Mouse (Mus musculus) heart, adult 10 weeks (tissue): Measurements from ENCODE around the gene Cabs1. TPM values are rescaled to one million over a fixed set of nuclear protein-coding genes. Genes with fewer than 3 reads are reported as not detected.

Experiments used
- polyA plus RNA-seq: library from polyadenylated mRNA; stranded (reverse); fragments of 350-450 nt; fragmentation: Illumina TruSeq; extraction: RNeasy Lipid Tissue Mini Kit (QIAGEN cat#74804); gene quantifications from one replicate; pipeline ENCODE4 v1.2.3, GENCODE M21; 2014; ENCODE audit warnings: low read depth, low replicate concordance

The Cabs1 gene
- not detected for polyA plus RNA-seq

GRCm38 (mm10) chr5:87979139-87979538, at the start of gene Cabs1:
Cabs1 (plus strand) TSS chr5:87979439.

DNA sequence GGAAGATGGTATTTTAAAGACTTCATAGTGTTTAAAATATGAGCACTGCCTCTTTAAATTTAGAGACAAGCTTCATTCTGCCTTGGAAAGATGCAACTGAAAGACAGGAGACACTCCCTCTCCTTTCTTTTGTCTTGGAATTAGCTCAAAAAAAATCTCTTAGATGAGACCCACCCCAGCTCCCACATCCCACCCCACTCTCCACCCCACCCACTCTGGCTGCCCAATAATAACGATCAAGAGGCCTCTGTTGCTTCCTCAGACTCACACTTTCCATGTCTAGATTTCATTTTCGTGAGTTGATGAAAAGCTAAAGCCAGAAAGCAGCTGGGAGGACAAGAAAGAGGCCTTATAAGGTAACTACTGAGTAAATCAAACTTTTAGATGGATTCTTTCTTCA, 10.0 kb upstream of the Cabs1 start, which contains the start of the genes 2310003L06Rik and Gm28434:
2310003L06Rik (plus strand) TSS at position 259 of the 400 bp plus-strand sequence.
Gm28434 (plus strand) TSS at position 317 of the 400 bp plus-strand sequence.

DNA sequence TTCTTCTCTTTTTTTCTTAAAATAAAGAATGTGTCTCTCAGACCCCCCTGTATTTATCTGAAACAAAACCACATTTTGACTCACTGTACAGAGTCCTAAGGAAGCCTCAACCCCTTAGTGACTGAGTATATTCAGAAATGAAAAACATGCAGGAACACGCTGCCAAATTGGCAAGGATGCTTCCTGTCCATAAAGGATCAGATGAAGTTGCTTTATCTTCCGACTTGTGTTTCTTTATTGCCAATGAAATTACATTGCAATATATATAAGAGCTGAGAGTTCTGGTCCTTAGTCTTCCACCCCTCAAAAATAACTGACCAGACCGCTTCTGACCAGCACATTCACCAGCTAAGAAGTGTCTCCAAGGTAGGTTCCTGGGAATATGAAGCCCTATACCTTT, 23.0 kb downstream of the Cabs1 start, which contains the start of gene Smr3a:
Smr3a (plus strand) TSS at position 301 of the 400 bp plus-strand sequence.

Other genes with a start within 250 kb of the Cabs1 start
- gene Csn1s2a, start 204.9 kb upstream of the Cabs1 start, polyA plus RNA-seq: not detected
- gene Csn1s2b, start 171.4 kb upstream of the Cabs1 start, polyA plus RNA-seq: not detected
- not detected for gene Prr27, start 153.8 kb upstream of the Cabs1 start, polyA plus RNA-seq
- not detected for gene Odam, start 94.4 kb upstream of the Cabs1 start, polyA plus RNA-seq
- gene Csn3, start 53.9 kb upstream of the Cabs1 start, polyA plus RNA-seq: not detected
- gene 2310003L06Rik, start 10.0 kb upstream of the Cabs1 start, polyA plus RNA-seq: not detected
- not detected for gene Gm28434, start 9.9 kb upstream of the Cabs1 start, polyA plus RNA-seq
- not detected for gene Smr3a, start 23.1 kb downstream of the Cabs1 start, polyA plus RNA-seq
- gene Smr2, start 107.1 kb downstream of the Cabs1 start, polyA plus RNA-seq: not detected
- gene Gm11116, start 132.1 kb downstream of the Cabs1 start, polyA plus RNA-seq: not detected
- not detected for gene Gm11115, start 174.7 kb downstream of the Cabs1 start, polyA plus RNA-seq